Mouse (Mus musculus) embryonic facial prominence, embryonic 15.5 days (tissue): Measurements from ENCODE around the gene Rel. TPM values are rescaled to one million over a fixed set of nuclear protein-coding genes. Genes with fewer than 3 reads are reported as not detected.

Source experiments
- ATAC-seq: fragments of 200-750 bp; cut with Nextera tagmentation; 2 replicates; pipeline ENCODE4 v1.8.0; 2017; ENCODE audit warnings: low read depth, moderate TSS enrichment; ENCODE audit not compliant: insufficient number of reproducible peaks, low FRiP score, low TSS enrichment
- H3K27ac ChIP-seq: fragments of 300-500 bp; sonication (generic); replicated peaks from 2 replicates; pipeline ENCODE4 v1.5.1; 2015; ENCODE audit warnings: mild to moderate bottlenecking, inconsistent platforms
- H3K27me3 ChIP-seq: fragments of 300-500 bp; sonication (generic); 2 replicates; pipeline ENCODE4 v1.6.1; 2015; ENCODE audit warnings: inconsistent platforms
- H3K36me3 ChIP-seq: fragments of 300-500 bp; sonication (generic); 2 replicates; pipeline ENCODE4 v1.6.1; 2015; ENCODE audit warnings: mild to moderate bottlenecking, inconsistent platforms
- H3K4me1 ChIP-seq: fragments of 300-500 bp; sonication (generic); 2 replicates; pipeline ENCODE4 v1.6.1; 2015; ENCODE audit warnings: inconsistent platforms
- H3K4me2 ChIP-seq: fragments of 300-500 bp; sonication (generic); replicated peaks from 2 replicates; pipeline ENCODE4 v1.6.1; 2015; ENCODE audit warnings: mild to moderate bottlenecking, inconsistent platforms
- H3K4me3 ChIP-seq: fragments of 300-500 bp; sonication (generic); replicated peaks from 2 replicates; pipeline ENCODE4 v1.5.1; 2015; ENCODE audit warnings: mild to moderate bottlenecking, inconsistent platforms
- H3K9ac ChIP-seq: fragments of 300-500 bp; sonication (generic); 2 replicates; pipeline ENCODE4 v1.6.1; 2015; ENCODE audit warnings: inconsistent platforms
- H3K9me3 ChIP-seq: fragments of 300-500 bp; sonication (generic); replicated peaks from 2 replicates; pipeline ENCODE4 v1.6.1; 2016; ENCODE audit warnings: inconsistent platforms
- WGBS: fragments of 180-500 bp; shearing (Covaris S2); methylation state at CpG from one replicate; pipeline ENCODE4 v1.1.7; 2015; 5-methylcytosine and 5-hydroxymethylcytosine counted together
- polyA plus RNA-seq: library from polyadenylated mRNA; unstranded; fragments of >200 nt; fragmentation: Nextera tagmentation; extraction: Ambion mirVana; gene quantifications from 2 replicates; pipeline ENCODE4 v1.2.1, GENCODE M21; 2015

Rel gene
- polyA plus RNA-seq, 1 experiment from 2014 or later, result 1.3 TPM

DNA sequence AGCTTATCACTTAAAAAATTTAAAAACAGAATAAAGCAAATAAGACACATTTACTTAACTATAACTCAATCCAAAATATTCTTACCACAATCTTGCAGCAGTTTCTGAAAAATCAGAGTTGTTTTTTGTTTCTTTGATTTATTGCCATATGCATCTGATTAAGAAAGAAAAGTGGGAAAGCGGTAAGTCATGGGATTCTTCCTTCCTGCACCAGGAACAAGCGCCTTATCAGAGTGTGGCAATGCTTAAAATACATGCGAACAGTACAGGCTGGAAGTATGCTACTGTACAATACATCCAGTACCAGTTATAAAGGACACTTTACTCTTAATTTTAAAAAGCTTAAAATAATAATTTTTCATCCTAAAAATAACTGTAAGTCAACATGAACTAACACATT lies 26.4 kb downstream of the Rel start:
- H3K9ac ChIP-seq, result no peak overlapping the region

DNA sequence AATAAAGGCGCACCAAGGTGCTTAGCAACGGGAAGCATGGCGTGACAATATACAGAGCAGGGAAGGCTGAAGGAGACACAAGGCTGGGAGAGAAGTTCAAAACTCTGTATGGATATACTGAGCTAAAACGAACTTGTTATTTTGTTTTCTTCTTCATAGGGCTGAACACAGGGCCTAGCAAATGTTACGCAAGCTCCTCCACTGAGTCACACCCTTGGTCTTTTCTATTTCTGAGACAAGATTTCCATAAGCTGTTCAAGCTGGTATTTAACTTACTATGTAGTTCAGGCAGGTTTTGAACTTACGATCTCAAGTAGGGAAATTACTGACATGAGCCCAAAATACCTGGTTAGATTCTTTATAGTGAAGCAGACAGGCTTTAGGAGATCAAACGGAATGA lies 29.4 kb downstream of the Rel start:
- H3K27ac ChIP-seq, result no peak overlapping the region
- H3K4me3 ChIP-seq, result no peak overlapping the region
- no peak for ATAC-seq
- no peaks in the 10 kb centered on the region for H3K27me3 ChIP-seq
- 93% methylated on average over 7 of the region's 7 CpGs for WGBS
- no peak overlapping the region for H3K4me2 ChIP-seq
- no peaks in the 10 kb centered on the region for H3K9me3 ChIP-seq
- H3K9ac ChIP-seq, result no peak overlapping the region
- no peaks in the 10 kb centered on the region for H3K4me1 ChIP-seq
- H3K36me3 ChIP-seq, result peaks cover 6% of the 10 kb centered on the region; the same call in 1 of the 2 replicates

More for the DNA sequence above, 26.4 kb downstream of the Rel start:
- no peak for ATAC-seq
- Histone ChIP-seq H3K4me1 (no peaks in the 10 kb centered on the region), H3K27ac (no peak overlapping the region), H3K4me3 (no peak overlapping the region), H3K9me3 (no peaks in the 10 kb centered on the region), H3K4me2 (no peak overlapping the region), H3K36me3 (peaks cover 6% of the 10 kb centered on the region; the same call in 1 of the 2 replicates), H3K27me3 (no peaks in the 10 kb centered on the region)
- 62% methylated on average over 3 of the region's 3 CpGs for WGBS

DNA sequence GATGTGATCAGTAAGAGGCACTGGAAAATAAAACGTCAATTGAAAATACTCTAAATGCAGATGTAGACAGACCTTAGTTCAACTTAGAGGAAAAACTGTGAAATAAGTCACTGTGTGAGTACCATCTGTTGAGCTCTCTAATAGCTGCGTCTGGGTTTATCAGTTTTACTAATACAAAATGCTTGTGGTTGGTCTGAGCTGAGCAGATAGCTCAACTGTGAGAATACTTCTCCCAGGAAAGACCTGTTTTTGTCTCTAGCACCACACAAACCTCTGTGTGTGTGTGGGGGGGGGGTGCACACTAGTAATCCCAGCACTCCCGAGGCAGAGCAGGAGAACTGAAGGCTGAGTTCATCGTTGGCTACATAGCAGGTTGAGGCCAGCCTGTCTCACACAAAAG lies 29.9 kb downstream of the Rel start:
- no peak overlapping the region for H3K4me3 ChIP-seq
- no peaks in the 10 kb centered on the region for H3K27me3 ChIP-seq

DNA sequence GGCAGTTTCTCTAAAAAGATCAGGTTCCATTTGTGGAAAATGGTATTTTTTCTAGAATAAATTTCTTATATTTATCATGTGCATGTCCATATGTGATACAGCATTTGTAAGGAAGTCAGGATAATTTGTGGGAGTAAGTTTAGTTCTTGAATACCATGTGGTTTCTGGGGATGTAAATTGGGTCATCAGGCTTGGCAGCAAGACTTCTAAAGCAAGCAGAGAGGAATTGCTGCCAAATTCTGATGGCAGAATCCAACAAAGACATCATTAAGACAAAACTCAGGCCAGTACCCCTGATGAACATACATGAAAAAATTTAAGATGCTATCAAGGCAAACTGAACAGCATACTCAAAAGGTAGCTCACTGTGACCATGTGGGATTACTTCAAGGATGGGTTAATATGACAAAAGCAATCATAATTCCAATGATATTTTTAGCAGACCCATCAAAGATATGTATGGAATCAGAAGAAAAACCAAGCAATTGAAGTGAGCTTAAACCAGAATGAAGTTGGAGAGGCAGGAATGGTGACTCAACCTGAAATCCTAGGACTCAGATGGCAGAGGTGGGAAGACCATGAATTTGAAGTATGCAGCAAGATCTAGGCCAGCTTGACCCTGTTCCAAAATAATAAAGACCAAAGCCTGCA lies 34.8 kb downstream of the Rel start:
- ATAC-seq, result no peak
- Histone ChIP-seq H3K4me3 (no peak overlapping the region), H3K4me1 (no peaks in the 10 kb centered on the region), H3K36me3 (peaks cover 5% of the 10 kb centered on the region; the same call in 1 of the 2 replicates), H3K9ac (no peak overlapping the region), H3K4me2 (no peak overlapping the region), H3K9me3 (no peaks in the 10 kb centered on the region), H3K27me3 (no peaks in the 10 kb centered on the region), H3K27ac (no peak overlapping the region)

More for the DNA sequence above, 29.9 kb downstream of the Rel start:
- H3K4me1 ChIP-seq, result no peaks in the 10 kb centered on the region
- ATAC-seq, result no peak
- 68% methylated on average over 4 of the region's 4 CpGs for WGBS
- no peak overlapping the region for H3K9ac ChIP-seq
- H3K36me3 ChIP-seq, result peaks cover 6% of the 10 kb centered on the region; the same call in 1 of the 2 replicates
- H3K4me2 ChIP-seq, result no peak overlapping the region
- no peak overlapping the region for H3K27ac ChIP-seq
- no peaks in the 10 kb centered on the region for H3K9me3 ChIP-seq

DNA sequence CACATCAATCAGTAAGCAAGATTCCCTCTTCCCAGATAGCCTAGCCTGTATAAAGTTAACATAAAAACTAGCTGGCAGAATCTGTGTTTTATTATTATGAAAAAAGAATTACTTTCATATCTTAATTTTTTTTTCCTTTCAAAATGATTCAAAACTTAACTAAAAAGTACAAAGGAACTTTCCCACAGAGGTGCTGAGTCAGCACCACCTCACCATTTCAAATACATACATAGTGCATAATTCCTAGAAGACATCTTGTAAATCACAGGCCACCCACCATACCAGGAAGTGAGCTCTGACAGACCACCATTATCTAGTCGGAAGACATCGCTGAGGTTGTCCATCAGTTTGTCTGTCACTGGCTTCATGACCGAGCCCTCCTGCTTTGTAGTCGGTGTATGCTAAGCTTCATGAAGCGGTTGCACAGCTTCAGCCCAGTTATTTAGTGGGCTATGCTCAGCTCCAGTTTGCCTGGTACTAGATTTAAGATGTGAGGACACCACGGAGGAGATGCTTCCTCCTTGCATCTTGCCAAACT lies 36.0 kb downstream of the Rel start:
- no peak overlapping the region for H3K4me3 ChIP-seq
- no peak overlapping the region for H3K27ac ChIP-seq
- no peaks in the 10 kb centered on the region for H3K9me3 ChIP-seq
- H3K4me1 ChIP-seq, result no peaks in the 10 kb centered on the region
- H3K36me3 ChIP-seq, result peaks cover 5% of the 10 kb centered on the region; the same call in 1 of the 2 replicates
- WGBS, result 86% methylated on average over 6 of the region's 6 CpGs
- H3K4me2 ChIP-seq, result no peak overlapping the region
- H3K9ac ChIP-seq, result no peak overlapping the region
- no peak for ATAC-seq
- no peaks in the 10 kb centered on the region for H3K27me3 ChIP-seq

DNA sequence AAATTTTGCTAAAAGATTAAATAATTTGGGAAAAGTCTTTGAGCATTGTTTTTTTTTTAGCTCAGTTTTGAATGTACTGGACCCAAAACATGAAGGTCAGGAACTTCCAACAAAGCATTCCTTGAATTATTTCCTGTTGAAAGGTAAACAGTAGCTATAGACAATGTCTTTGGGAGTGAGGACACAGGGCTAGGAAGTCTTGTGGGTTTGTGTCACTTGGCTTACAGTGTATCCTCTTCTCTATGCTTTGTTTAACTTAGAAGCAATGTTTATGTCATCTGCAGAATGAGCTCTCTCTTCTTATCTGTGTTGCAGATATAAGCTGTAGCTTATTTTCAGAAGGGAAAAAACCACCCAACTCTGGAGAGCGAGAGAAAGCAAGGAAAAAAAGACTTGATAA lies 37.9 kb downstream of the Rel start:
- 93% methylated on average over 1 of the region's 1 CpGs for WGBS
- H3K4me3 ChIP-seq, result no peak overlapping the region
- no peak for ATAC-seq
- H3K27ac ChIP-seq, result no peak overlapping the region
- H3K9me3 ChIP-seq, result no peaks in the 10 kb centered on the region
- no peak overlapping the region for H3K9ac ChIP-seq
- H3K4me1 ChIP-seq, result no peaks in the 10 kb centered on the region
- H3K27me3 ChIP-seq, result no peaks in the 10 kb centered on the region
- H3K36me3 ChIP-seq, result peaks cover 18% of the 10 kb centered on the region; the same call in 1 of the 2 replicates
- no peak overlapping the region for H3K4me2 ChIP-seq

DNA sequence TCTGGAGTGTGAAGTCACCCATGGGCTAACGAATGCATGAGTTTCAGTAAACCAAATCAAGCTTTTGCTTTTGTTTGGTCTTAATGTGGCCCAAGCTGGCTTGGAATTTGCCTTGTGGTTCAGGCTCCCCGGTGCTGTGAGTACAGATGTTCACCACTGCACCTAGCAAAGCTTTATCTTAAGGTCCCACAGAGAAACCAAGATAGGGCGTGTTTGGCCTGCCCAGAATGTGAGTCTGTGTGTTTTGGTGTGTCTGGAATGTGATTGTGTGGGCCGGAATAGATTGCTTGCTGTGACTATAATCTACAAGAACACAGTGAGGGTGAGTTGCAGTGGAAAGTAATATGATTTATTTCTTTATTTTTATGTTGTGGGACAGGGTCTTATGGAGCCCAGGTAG lies 40.6 kb downstream of the Rel start:
- no peaks in the 10 kb centered on the region for H3K4me1 ChIP-seq
- no peak overlapping the region for H3K9ac ChIP-seq
- H3K4me3 ChIP-seq, result no peak overlapping the region
- H3K9me3 ChIP-seq, result no peaks in the 10 kb centered on the region
- H3K36me3 ChIP-seq, result peaks cover 32% of the 10 kb centered on the region; the same call in 1 of the 2 replicates
- WGBS, result 86% methylated on average over 4 of the region's 4 CpGs
- H3K4me2 ChIP-seq, result no peak overlapping the region
- no peak for ATAC-seq
- H3K27me3 ChIP-seq, result no peaks in the 10 kb centered on the region
- H3K27ac ChIP-seq, result no peak overlapping the region

DNA sequence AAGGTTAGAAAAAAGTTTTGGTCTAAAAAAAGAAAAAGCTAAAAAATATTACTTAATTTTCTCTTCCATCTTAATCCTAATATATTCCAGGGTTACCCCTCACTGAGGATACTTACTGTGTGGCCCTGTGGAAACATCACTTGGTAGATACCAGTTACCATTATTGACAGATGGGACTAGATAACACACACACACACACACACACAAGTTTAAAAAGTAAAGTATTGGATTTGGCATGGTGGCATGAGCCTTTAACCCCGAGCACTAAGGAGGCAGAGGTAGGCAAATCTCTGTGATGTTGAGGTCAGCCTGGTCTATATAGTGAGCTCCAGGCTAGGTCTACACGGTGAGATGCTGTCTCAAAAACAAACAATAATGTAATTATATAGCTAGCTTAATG lies 42.6 kb downstream of the Rel start:
- no peak overlapping the region for H3K4me2 ChIP-seq
- H3K27me3 ChIP-seq, result no peaks in the 10 kb centered on the region
- H3K9me3 ChIP-seq, result no peaks in the 10 kb centered on the region
- no peak overlapping the region for H3K4me3 ChIP-seq
- no peak overlapping the region for H3K27ac ChIP-seq
- no peak for ATAC-seq
- 79% methylated on average over 2 of the region's 2 CpGs for WGBS
- no peaks in the 10 kb centered on the region for H3K4me1 ChIP-seq
- peaks cover 34% of the 10 kb centered on the region; the same call in 1 of the 2 replicates for H3K36me3 ChIP-seq
- no peak overlapping the region for H3K9ac ChIP-seq

DNA sequence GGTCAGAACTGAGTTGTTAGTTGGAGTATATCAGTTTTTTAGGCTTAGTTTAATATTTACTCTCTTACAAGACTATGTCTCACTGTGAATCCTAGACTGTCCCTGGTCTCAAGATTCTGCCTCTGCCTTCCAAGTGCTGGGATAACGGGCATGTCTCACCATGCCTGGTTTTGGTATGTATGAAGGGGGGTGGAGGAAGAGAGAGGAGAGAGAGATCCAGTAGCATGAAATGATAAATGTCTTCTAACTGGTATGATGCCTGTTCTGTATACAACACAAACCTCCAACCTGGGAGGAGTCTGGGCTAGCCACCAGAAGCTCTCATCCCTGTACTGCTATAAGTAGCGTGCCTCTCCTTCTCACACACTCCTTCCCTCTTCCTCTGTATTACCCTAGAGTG lies 44.3 kb downstream of the Rel start:
- Histone ChIP-seq H3K9ac (no peak overlapping the region), H3K27me3 (no peaks in the 10 kb centered on the region), H3K36me3 (peaks cover 47% of the 10 kb centered on the region), H3K4me3 (no peak overlapping the region), H3K27ac (peak overlapping the region; percentile 68), H3K4me1 (no peaks in the 10 kb centered on the region), H3K4me2 (no peak overlapping the region), H3K9me3 (no peaks in the 10 kb centered on the region)
- 72% methylated on average over 2 of the region's 2 CpGs for WGBS
- ATAC-seq, result no peak

DNA sequence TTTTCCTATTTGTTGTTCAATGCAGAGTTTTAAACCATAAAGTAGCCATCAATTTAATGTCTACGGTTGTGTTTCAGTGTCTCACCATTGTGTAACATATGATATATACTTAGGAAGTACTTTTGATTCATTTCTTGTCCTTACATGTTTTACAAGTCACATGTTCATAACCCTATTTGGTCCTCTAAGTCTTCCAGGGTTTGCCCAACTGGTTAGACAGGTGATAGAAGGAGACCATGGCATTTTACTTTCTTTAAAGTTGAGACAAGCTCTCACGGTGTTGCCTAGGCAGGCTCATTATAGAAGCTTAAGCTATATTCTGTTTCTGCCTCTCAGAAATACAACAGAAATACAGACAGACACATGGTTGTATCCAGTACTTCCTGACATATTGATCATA lies 44.9 kb downstream of the Rel start:
- WGBS, result 65% methylated on average over 2 of the region's 2 CpGs
- Histone ChIP-seq H3K9me3 (no peaks in the 10 kb centered on the region), H3K4me2 (no peak overlapping the region), H3K27me3 (no peaks in the 10 kb centered on the region), H3K9ac (no peak overlapping the region), H3K4me1 (no peaks in the 10 kb centered on the region), H3K36me3 (peaks cover 47% of the 10 kb centered on the region), H3K27ac (no peak overlapping the region), H3K4me3 (no peak overlapping the region)
- ATAC-seq, result 0 out of 2 replicates have a peak, but pooled peaks have one; percentile 19

DNA sequence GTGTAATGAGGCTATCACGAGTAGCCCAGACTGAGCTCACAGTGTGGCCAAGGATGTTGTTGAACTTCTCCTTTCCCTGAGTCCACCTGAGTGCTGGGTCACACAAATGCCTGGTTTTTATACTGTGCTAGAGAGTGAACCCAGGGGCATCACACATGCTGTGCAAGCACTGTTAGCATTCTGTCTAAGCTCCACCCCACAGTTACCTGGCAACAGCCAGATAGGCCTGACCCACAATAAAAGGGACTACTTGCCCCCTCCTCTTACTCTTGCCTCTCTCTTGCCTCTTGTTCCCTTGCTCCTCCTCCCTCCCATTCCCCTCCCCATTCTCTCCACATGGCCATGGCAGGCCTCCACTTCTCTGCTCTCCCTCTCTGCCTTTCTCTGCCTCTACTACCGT lies 48.4 kb downstream of the Rel start:
- Histone ChIP-seq H3K9ac (no peak overlapping the region), H3K36me3 (peaks cover 53% of the 10 kb centered on the region), H3K27ac (no peak overlapping the region), H3K4me3 (no peak overlapping the region), H3K4me2 (no peak overlapping the region), H3K9me3 (no peaks in the 10 kb centered on the region), H3K27me3 (no peaks in the 10 kb centered on the region), H3K4me1 (no peaks in the 10 kb centered on the region)
- no peak for ATAC-seq
- 41% methylated on average over 2 of the region's 2 CpGs for whole genome bisulfite sequencing

DNA sequence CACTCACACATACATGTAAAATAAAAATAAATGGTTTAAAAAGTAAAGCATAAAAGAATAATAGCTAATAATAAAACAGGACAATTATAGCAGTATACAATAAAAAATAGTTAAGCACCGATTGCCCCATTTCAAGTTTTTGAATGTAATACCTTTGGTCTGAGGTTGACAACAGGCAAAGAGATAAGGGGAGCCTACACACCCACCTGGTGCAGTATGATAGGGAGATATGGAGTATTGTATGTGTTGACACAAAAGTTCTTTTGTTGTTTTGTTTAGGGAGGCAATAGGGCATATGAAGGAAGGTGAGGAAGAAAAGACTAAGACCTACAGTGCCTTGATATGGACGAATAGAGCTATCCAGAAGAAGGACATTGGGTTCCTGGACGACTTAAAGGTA lies 50.9 kb downstream of the Rel start:
- Histone ChIP-seq H3K27ac (no peak overlapping the region), H3K9me3 (no peaks in the 10 kb centered on the region), H3K36me3 (peaks cover 61% of the 10 kb centered on the region), H3K4me3 (no peak overlapping the region), H3K27me3 (no peaks in the 10 kb centered on the region), H3K4me1 (no peaks in the 10 kb centered on the region), H3K9ac (no peak overlapping the region), H3K4me2 (no peak overlapping the region)
- no peak for ATAC-seq
- 83% methylated on average over 3 of the region's 3 CpGs for WGBS
